Mouse (Mus musculus): ENCODE results near the gene Rbfox3.
A peak's percentile ranks its signal among the peaks of the same experiment; 100 is the strongest.

The Rbfox3 gene

DNA sequence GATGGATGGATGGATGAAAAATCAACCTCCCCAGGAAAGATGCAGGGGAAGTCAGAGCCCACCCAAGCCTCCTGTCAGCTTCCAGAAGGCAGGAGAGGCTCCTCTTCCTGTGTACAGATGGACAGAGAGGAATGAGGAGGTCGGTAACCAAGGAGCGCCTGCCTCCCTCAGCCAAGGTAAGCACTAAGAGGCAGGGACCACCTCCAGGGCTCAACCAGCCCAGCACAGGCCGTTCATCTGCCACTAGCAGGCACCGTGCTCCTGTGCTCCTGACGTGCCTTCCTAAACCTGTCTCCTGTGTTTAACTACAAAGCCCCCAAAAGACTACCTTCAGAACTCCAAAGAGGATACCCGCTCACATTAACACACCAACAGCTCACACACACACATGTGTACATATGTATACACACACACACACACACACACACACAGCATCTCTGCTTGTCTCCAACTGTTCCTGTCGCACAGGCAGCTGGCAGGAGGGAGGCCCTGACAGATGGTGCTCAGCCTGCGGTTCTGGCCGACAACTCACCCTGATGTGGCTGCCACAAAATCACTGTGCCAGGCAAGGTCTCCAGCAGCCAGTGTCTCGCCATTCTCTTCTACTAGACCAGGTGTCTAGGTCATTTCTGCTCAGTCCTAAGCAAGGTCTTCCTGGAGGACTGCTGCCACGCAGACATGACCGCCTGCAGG is 151.0 kb downstream of the Rbfox3 start:
- no peak for DNase-seq (ENCODE audit: low read depth, low spot score)

GRCm38 (mm10) chr11:118759228-118759627 is 152.2 kb downstream of the Rbfox3 start:
- DNase-seq (ENCODE audit: low read depth, low spot score), result no peak

- no peak for DNase-seq (ENCODE audit: low read depth, low spot score)
Observed at GRCm38 (mm10) chr11:118758277-118758990, 153.0 kb downstream of the Rbfox3 start.

DNA sequence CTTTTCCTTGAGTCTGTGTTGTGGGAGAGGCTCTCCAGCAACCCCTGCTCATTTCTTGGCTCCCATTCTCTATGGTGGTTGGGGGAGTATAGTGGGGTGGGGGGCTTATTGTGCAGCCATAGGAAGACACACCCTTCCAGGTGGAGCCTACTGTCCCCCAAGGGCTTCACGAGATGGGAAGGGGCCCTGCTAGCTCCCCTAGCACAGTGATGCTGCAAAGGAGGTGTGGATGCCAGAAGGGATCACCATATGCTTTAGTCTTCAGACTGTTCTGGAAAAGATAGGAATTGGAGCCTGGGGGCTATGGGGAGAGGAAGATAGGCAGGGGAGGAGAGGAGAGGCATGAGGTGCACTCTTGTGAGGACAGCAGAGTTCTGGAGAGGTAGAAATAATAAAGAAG is 153.9 kb downstream of the Rbfox3 start:
- no peak for DNase-seq (ENCODE audit: low read depth, low spot score)

- no peak for DNase-seq (ENCODE audit: low read depth, low spot score)
Observed at GRCm38 (mm10) chr11:118755003-118755402, 156.4 kb downstream of the Rbfox3 start.

GRCm38 (mm10) chr11:118754535-118754934 is 156.9 kb downstream of the Rbfox3 start:
- DNase-seq (ENCODE audit: low read depth, low spot score), result no peak

GRCm38 (mm10) chr11:118751879-118752616 is 159.3 kb downstream of the Rbfox3 start:
- no peak for DNase-seq (ENCODE audit: low read depth, low spot score)

DNA sequence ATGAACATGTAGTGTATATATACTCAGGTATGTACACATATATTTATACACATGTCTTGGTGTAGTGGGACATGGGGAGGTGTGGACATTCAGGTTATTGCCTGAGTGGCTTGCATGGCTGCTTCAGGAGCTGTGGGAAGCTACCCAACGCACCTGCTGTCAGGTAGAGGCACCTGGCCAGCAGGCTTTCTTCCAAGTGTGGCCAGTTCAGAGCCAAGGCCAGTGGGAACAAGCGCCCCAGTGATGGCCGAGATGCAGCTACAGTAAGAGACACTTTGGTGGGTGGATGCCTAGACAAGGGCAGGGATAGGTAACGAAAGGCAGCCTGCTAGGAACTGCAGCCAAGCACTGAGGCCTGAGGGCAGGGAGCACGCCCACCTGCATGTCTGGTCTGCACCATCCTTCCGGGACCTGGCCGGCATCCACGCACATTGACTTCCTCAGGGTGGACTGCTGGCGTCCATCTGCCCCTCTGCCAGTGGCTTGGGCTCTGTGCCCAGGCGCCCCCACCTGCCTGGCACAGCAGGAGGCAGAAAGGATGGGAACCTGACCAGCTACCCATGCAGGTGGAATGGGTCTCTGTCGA is 160.6 kb downstream of the Rbfox3 start:
- no peak for DNase-seq (ENCODE audit: low read depth, low spot score)

DNA sequence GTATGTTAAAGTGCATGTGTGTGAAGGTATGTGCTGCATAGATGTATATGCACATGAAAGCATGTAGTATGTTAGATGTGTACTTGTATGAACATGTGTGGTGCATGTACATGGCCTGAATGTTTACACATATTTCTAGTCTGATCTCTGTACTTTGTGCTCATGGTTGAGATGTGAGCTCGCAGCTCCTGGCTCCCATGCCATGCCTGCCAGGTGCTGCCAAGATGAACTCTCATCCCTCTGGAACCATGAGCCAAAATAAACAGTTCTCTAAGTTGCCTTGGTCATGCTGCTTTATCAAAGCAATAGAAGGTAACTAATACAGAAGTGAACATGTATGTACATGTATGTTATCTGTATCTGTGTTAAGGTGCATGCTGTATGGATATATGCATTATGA is 161.9 kb downstream of the Rbfox3 start:
- no peak for DNase-seq (ENCODE audit: low read depth, low spot score)

- no peak for DNase-seq (ENCODE audit: low read depth, low spot score)
Observed at GRCm38 (mm10) chr11:118748622-118749021, 162.8 kb downstream of the Rbfox3 start.

GRCm38 (mm10) chr11:118745279-118745678 is 166.1 kb downstream of the Rbfox3 start:
- DNase-seq (ENCODE audit: low read depth, low spot score), result no peak

DNA sequence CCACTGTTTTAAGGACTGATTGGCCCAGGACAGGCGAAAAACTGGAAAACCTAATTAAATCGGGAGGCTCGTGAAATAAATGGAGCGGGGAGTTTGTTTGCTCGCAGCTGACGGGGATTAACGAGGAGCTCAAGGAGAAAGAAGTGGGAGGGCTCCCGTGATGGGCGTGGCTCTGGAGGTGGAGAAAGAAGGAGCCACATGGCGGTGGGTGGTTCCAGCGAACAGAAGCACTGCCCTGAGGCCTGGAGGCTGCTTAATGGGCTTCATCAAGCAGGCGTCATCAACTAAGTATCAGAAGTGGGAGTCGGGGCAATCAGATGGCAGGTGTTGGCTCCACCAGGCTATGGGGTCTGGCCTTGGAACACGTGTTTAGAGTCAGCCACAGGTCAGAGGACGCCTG is 166.6 kb downstream of the Rbfox3 start:
- DNase-seq (ENCODE audit: low read depth, low spot score), result no peak

GRCm38 (mm10) chr11:118742762-118743161 is 168.6 kb downstream of the Rbfox3 start:
- DNase-seq (ENCODE audit: low read depth, low spot score), result no peak

DNA sequence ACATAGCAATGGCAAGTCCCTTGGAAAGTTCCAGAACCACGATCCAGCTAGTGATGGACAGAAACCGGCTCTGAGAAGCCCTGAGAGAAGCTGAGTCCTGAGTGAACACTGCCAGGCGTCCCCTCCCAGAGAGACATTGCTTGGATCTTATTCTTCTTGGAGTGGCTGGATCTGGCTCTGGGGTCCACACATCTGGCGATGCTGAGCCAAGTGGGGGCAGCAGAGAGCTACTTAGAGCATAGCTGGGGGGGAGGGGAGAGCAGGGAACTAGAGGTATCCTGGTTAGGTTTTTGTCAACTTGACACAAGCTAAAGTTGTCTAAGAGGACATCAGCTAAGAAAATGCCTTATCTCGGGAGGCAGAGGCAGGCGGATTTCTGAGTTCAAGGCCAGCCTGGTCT is 170.1 kb downstream of the Rbfox3 start:
- no peak for DNase-seq (ENCODE audit: low read depth, low spot score)

GRCm38 (mm10) chr11:118740001-118740400 is 171.4 kb downstream of the Rbfox3 start:
- no peak for DNase-seq (ENCODE audit: low read depth, low spot score)

DNA sequence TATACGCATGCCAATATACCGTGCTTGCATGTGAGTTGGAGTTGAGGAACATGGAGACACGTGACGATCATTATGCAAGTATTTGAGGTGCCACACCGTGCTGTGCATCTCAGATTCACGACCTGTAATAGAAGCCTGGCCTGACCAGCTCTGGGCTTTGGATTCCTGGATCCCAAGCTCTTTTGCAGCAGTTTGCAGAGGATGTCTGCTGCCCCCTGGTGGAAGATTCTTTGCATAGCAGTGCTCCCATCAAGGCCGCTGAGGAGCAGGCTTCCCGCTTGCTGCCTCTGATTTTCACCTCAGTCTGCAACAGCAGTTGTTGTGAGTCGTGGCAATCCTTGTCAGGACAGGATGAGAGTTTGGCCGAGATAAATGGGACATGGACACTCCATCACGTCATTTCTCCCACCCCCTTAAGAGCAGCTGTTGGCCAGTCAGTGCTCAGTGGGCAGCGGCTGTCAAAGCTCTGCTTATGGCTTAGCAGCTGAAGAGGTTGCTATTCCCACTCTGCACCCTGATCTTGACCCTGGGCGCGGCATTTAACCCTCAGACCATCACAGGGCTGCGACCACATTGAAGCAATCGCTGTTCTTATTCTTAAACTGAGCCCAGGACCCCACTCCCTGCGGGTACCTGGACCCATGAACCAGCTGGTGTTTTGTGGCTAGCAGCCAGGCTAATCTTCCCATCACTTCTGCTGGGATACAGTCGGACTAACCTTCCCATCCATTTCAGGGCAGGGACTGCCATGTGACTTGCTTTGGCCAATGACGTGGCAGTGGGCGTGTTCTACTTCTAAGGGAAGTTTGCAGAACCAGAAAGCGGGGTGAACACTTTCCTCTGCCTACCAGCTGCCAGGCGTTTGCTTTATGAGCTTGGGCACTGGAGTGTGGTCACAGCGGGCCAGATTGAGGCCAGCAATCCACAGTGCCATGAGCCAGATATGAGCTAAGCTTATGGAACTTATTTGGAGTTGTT is 172.3 kb downstream of the Rbfox3 start:
- DNase-seq (ENCODE audit: low read depth, low spot score), result peak; percentile 73

GRCm38 (mm10) chr11:118738323-118738722 is 173.1 kb downstream of the Rbfox3 start:
- no peak for DNase-seq (ENCODE audit: low read depth, low spot score)

DNA sequence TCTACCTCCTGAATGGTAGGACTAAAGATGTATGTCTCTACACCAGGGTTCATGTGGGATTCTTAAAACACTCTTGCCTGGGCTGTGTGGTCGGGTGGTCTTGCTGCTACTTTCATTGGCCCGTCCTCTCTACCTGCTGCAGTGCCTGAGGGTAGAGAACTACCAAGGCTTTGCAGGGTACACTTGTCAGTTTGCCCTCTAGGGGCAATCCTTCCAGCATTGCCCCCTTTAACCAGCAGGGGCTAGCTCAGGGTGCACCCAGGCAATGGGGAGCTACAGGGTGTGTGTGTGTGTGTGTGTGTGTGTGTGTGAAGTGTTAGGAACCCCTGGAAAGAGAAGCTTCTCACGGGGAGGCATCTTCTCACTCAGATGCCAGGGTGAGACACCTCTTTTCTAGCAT is 173.6 kb downstream of the Rbfox3 start:
- DNase-seq (ENCODE audit: low read depth, low spot score), result no peak

- no peak for DNase-seq (ENCODE audit: low read depth, low spot score)
Observed at GRCm38 (mm10) chr11:118736993-118737392, 174.4 kb downstream of the Rbfox3 start.

- DNase-seq (ENCODE audit: low read depth, low spot score), result no peak
Observed at GRCm38 (mm10) chr11:118731655-118732054, 179.7 kb downstream of the Rbfox3 start.

DNA sequence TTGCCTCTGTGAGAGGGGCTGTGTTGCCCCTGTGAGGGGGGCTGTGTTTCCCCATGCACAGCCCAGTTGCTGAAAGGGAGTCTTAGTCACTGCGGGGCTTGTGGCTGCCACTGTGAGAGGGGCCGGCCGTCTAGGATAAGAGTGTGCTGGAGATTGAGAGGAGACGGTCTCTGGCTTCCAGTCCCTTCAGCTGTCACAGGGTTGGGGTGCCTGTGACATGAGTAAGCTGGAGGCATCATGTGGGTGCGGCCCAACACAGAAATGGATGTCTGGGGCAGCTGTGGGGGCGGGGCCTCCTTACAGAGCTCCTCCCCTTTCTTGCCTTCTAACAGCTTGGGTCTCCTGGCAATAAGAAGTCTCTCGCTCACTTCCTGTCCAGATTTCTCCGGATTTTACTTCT is 182.0 kb downstream of the Rbfox3 start:
- no peak for DNase-seq (ENCODE audit: low read depth, low spot score)
